Mouse (Mus musculus) heart, embryonic 14.5 days (tissue): ENCODE results near the gene 1110065P20Rik. TPM values are rescaled to one million over a fixed set of nuclear protein-coding genes. Genes with fewer than 3 reads are reported as not detected.
A peak's percentile ranks its signal among the peaks of the same experiment; 100 is the strongest.

Experiments
- ATAC-seq: fragments of 200-750 bp; cut with Nextera tagmentation; 2 replicates; pipeline ENCODE4 v1.8.0; 2017; ENCODE audit warnings: low read depth, moderate TSS enrichment; ENCODE audit not compliant: insufficient number of reproducible peaks, insufficient read depth, low FRiP score
- H3K27ac ChIP-seq, 2 experiments: fragments of 200-500 bp in 1 of 2; fragments of 300-500 bp in 1 of 2; sonication (generic) in 1 of 2; replicated peaks in 1 of 2; 2 replicates each; pipeline ENCODE4 v1.5.1; 2012 to 2014; ENCODE audit warnings: low read depth in 2 of 2, low read length in 2 of 2, control low read depth in 1 of 2, mild to moderate bottlenecking in 1 of 2, mixed read lengths in 1 of 2; ENCODE audit not compliant: control insufficient read depth in 1 of 2, insufficient read depth in 1 of 2
- H3K27me3 ChIP-seq: fragments of 300-500 bp; sonication (generic); 2 replicates; pipeline ENCODE4 v1.6.1; 2014; ENCODE audit warnings: mild to moderate bottlenecking, low read length, control low read depth; ENCODE audit not compliant: control insufficient read depth, insufficient read depth
- H3K36me3 ChIP-seq: fragments of 300-500 bp; sonication (generic); 2 replicates; pipeline ENCODE4 v1.6.1; 2014; ENCODE audit warnings: mild to moderate bottlenecking, control low read depth, low read length, mixed read lengths; ENCODE audit not compliant: control insufficient read depth, insufficient read depth
- H3K4me1 ChIP-seq, 2 experiments: fragments of 200-500 bp in 1 of 2; fragments of 300-500 bp in 1 of 2; sonication (generic) in 1 of 2; 2 replicates each; pipeline ENCODE4 v1.6.1; 2012 to 2014; ENCODE audit warnings: low read length in 2 of 2, control low read depth in 1 of 2, mixed read lengths in 1 of 2; ENCODE audit not compliant: control insufficient read depth in 2 of 2, insufficient read depth in 2 of 2
- H3K4me2 ChIP-seq: fragments of 300-500 bp; sonication (generic); 2 replicates; pipeline ENCODE4 v1.6.1; 2014; ENCODE audit warnings: mild to moderate bottlenecking, low read length
- H3K4me3 ChIP-seq, 2 experiments: fragments of 200-500 bp in 1 of 2; fragments of 300-500 bp in 1 of 2; sonication (generic) in 1 of 2; 2 replicates each; pipeline ENCODE4 v1.5.1; 2012 to 2014; ENCODE audit warnings: low read length in 2 of 2, mild to moderate bottlenecking in 2 of 2, control low read depth in 1 of 2, low read depth in 1 of 2, moderate library complexity in 1 of 2; ENCODE audit not compliant: control insufficient read depth in 1 of 2, insufficient read depth in 1 of 2
- H3K9ac ChIP-seq: fragments of 300-500 bp; sonication (generic); 2 replicates; pipeline ENCODE4 v1.6.1; 2014; ENCODE audit warnings: mild to moderate bottlenecking, low read length
- H3K9me3 ChIP-seq: fragments of 300-500 bp; sonication (generic); 2 replicates; pipeline ENCODE4 v1.6.1; 2016; ENCODE audit warnings: low read length, control low read depth; ENCODE audit not compliant: control insufficient read depth
- WGBS: fragments of 180-500 bp; shearing (Covaris S2); extraction: QIAGEN DNeasy Blood & Tissue Kit; methylation state at CpG from one replicate; pipeline ENCODE4 v1.1.7; 2014; 5-methylcytosine and 5-hydroxymethylcytosine counted together
- polyA plus RNA-seq: library from polyadenylated mRNA; unstranded; fragments of >200 nt; fragmentation: Nextera tagmentation; extraction: Ambion mirVana; gene quantifications from 2 replicates; pipeline ENCODE4 v1.2.1, GENCODE M21; 2014

1110065P20Rik gene
- polyA plus RNA-seq, 1 experiment from 2014 or later = 56.9 TPM

- WGBS = 90% methylated on average over 11 of the region's 11 CpGs
- Histone ChIP-seq H3K4me3 (no peak overlapping the region), H3K36me3 (peaks cover 25% of the 10 kb centered on the region), H3K4me1 (peaks cover 3 to 11% of the 10 kb centered on the region in 2 experiments; a peak in 3 of 4 replicates), H3K9ac (no peak overlapping the region), H3K4me2 (no peak overlapping the region), H3K9me3 (no peaks in the 10 kb centered on the region), H3K27me3 (no peaks in the 10 kb centered on the region), H3K27ac (no peak overlapping the region)
- ATAC-seq = no peak
Observed at GRCm38 (mm10) chr4:124815901-124816300, 35.1 kb downstream of the 1110065P20Rik start.

GRCm38 (mm10) chr4:124811347-124811975, 39.5 kb downstream of the 1110065P20Rik start:
- H3K4me2 ChIP-seq = no peak overlapping the region
- H3K27ac ChIP-seq = no peak overlapping the region
- H3K4me3 ChIP-seq = no peak overlapping the region
- no peak overlapping the region for H3K9ac ChIP-seq
- H3K27me3 ChIP-seq = no peaks in the 10 kb centered on the region
- no peaks in the 10 kb centered on the region for H3K9me3 ChIP-seq
- H3K36me3 ChIP-seq = peaks cover 27% of the 10 kb centered on the region
- WGBS = 52% methylated on average over 9 of the region's 9 CpGs
- ATAC-seq = no peak
- H3K4me1 ChIP-seq = peaks cover 0 to 4% of the 10 kb centered on the region in 2 experiments; a peak in 2 of 4 replicates

GRCm38 (mm10) chr4:124810056-124810455, 40.9 kb downstream of the 1110065P20Rik start:
- 89% methylated on average over 7 of the region's 7 CpGs for WGBS

GRCm38 (mm10) chr4:124809136-124809883, 41.7 kb downstream of the 1110065P20Rik start:
- H3K9ac ChIP-seq = no peak overlapping the region
- no peaks in the 10 kb centered on the region for H3K9me3 ChIP-seq
- no peaks in the 10 kb centered on the region for H3K27me3 ChIP-seq
- peaks cover 39% of the 10 kb centered on the region for H3K36me3 ChIP-seq
- WGBS = 82% methylated on average over 9 of the region's 9 CpGs
- no peak overlapping the region for H3K4me2 ChIP-seq
- peaks cover 0 to 4% of the 10 kb centered on the region in 2 experiments; a peak in 2 of 4 replicates for H3K4me1 ChIP-seq
- 0 out of 4 replicates have a peak overlapping the region, but pooled peaks of 1 of the 2 experiments have one; percentile 38 for H3K27ac ChIP-seq
- no peak for ATAC-seq
- no peak overlapping the region for H3K4me3 ChIP-seq

More at GRCm38 (mm10) chr4:124810056-124810455, 40.9 kb downstream of the 1110065P20Rik start:
- H3K4me1 ChIP-seq = peaks cover 0 to 4% of the 10 kb centered on the region in 2 experiments; a peak in 2 of 4 replicates
- H3K4me2 ChIP-seq = no peak overlapping the region
- no peaks in the 10 kb centered on the region for H3K27me3 ChIP-seq
- peaks cover 35% of the 10 kb centered on the region for H3K36me3 ChIP-seq
- H3K9me3 ChIP-seq = no peaks in the 10 kb centered on the region
- ATAC-seq = no peak
- no peak overlapping the region for H3K27ac ChIP-seq
- H3K4me3 ChIP-seq = no peak overlapping the region
- no peak overlapping the region for H3K9ac ChIP-seq

- Histone ChIP-seq H3K27ac (peak overlapping the region; percentile 5 to 38; a peak in 1 of 4 replicates), H3K4me2 (no peak overlapping the region), H3K27me3 (no peaks in the 10 kb centered on the region), H3K9ac (no peak overlapping the region), H3K36me3 (peaks cover 40% of the 10 kb centered on the region), H3K4me1 (peaks cover 0 to 6% of the 10 kb centered on the region in 2 experiments; a peak in 3 of 4 replicates), H3K9me3 (no peaks in the 10 kb centered on the region), H3K4me3 (no peak overlapping the region)
- WGBS = 52% methylated on average over 5 of the region's 5 CpGs
- no peak for ATAC-seq
Observed at GRCm38 (mm10) chr4:124808511-124808910, 42.5 kb downstream of the 1110065P20Rik start.

- Histone ChIP-seq H3K27ac (no peak overlapping the region), H3K4me3 (peak overlapping the region in 1 of 2 experiments; percentile 89; a peak in 3 of 4 replicates), H3K27me3 (no peaks in the 10 kb centered on the region), H3K9ac (peak overlapping the region; percentile 89), H3K9me3 (no peaks in the 10 kb centered on the region), H3K36me3 (peaks cover 50% of the 10 kb centered on the region), H3K4me1 (peaks cover 0 to 16% of the 10 kb centered on the region in 2 experiments), H3K4me2 (peak overlapping the region; percentile 93)
- ATAC-seq = no peak
- 69% methylated on average over 6 of the region's 6 CpGs for WGBS
Observed at GRCm38 (mm10) chr4:124803406-124803805, 47.6 kb downstream of the 1110065P20Rik start.

GRCm38 (mm10) chr4:124802309-124803260, 48.4 kb downstream of the 1110065P20Rik start:
- peaks cover 0 to 12% of the 10 kb centered on the region in 2 experiments; a peak in 3 of 4 replicates for H3K4me1 ChIP-seq
- no peaks in the 10 kb centered on the region for H3K27me3 ChIP-seq
- H3K4me3 ChIP-seq = peak overlapping the region; percentile 66 to 89
- H3K9ac ChIP-seq = peak overlapping the region; percentile 89
- peak overlapping the region; percentile 93 for H3K4me2 ChIP-seq
- peak; percentile 99 for ATAC-seq
- H3K36me3 ChIP-seq = peaks cover 58% of the 10 kb centered on the region
- no peaks in the 10 kb centered on the region for H3K9me3 ChIP-seq
- WGBS = under 1% methylated on average over 53 of the region's 53 CpGs
- H3K27ac ChIP-seq = peak overlapping the region; percentile 90 to 94
